In genomic region chr15:11399356-11400067, GRCm38 (mm10) we compare ENCODE assay signal across 8 mouse cellular contexts. TPM values are rescaled to one million over a fixed set of nuclear protein-coding genes. Genes with fewer than 3 reads are reported as not detected.
DNase-seq lines count a peak whose midpoint lies in the region; ATAC-seq and TF ChIP-seq lines count a peak whose summit lies in the region.

Gene Tars (minus strand): TSS chr15:11399665.

- peak within 1 kb of the TSS; percentile 87 for H3K4me2 ChIP-seq in embryonic facial prominence, embryonic 13.5 days
- H3K4me2 ChIP-seq in limb, embryonic 12.5 days = peak within 1 kb of the TSS; percentile 87
- H3K4me2 ChIP-seq in midbrain, embryonic 15.5 days = peak within 1 kb of the TSS; percentile 80

- H3K27ac ChIP-seq in embryonic facial prominence, embryonic 13.5 days = peak within 1 kb of the TSS; percentile 51
- H3K27ac ChIP-seq in kidney, adult 2 months (ENCODE audit: insufficient read depth, low read depth, low read length) = peak within 1 kb of the TSS; percentile 45; the same call in 1 of the 2 replicates
- peak within 1 kb of the TSS; percentile 73; the same call in 1 of the 2 replicates for H3K27ac ChIP-seq in limb, embryonic 12.5 days
- peak within 1 kb of the TSS; percentile 73 for H3K27ac ChIP-seq in midbrain, embryonic 15.5 days
- peak within 1 kb of the TSS; percentile 65 for H3K27ac ChIP-seq in spleen, adult 2 months (ENCODE audit: insufficient read depth, low read length)

- H3K4me3 ChIP-seq in embryonic facial prominence, embryonic 13.5 days = peak within 1 kb of the TSS; percentile 86
- peak within 1 kb of the TSS; percentile 92 for H3K4me3 ChIP-seq in kidney, adult 2 months (ENCODE audit: insufficient read depth, low read depth, low read length)
- peak within 1 kb of the TSS; percentile 82 for H3K4me3 ChIP-seq in limb, embryonic 12.5 days (replicated peaks)
- peak within 1 kb of the TSS; percentile 88 for H3K4me3 ChIP-seq in midbrain, embryonic 15.5 days
- peak within 1 kb of the TSS; percentile 92 for H3K4me3 ChIP-seq in spleen, adult 2 months (ENCODE audit: extremely low read depth, insufficient read depth, insufficient read length)

- WGBS in embryonic facial prominence, embryonic 13.5 days = under 1% methylated on average over 42 of the region's 42 CpGs
- under 1% methylated on average over 42 of the region's 42 CpGs for WGBS in kidney, adult 2 months
- WGBS in limb, embryonic 12.5 days = under 1% methylated on average over 42 of the region's 42 CpGs
- under 1% methylated on average over 42 of the region's 42 CpGs for WGBS in midbrain, embryonic 15.5 days
- 1% methylated on average over 42 of the region's 42 CpGs for WGBS in spleen, adult 2 months

- peaks cover 16% of the 10 kb centered on the region for H3K36me3 ChIP-seq in embryonic facial prominence, embryonic 13.5 days
- no peaks in the 10 kb centered on the region for H3K36me3 ChIP-seq in kidney, adult 2 months (ENCODE audit: control insufficient read depth, insufficient read depth, low read length)
- H3K36me3 ChIP-seq in limb, embryonic 12.5 days = peaks cover 22% of the 10 kb centered on the region
- no peaks in the 10 kb centered on the region for H3K36me3 ChIP-seq in midbrain, embryonic 15.5 days (replicated peaks)
- peaks cover 5% of the 10 kb centered on the region for H3K36me3 ChIP-seq in spleen, adult 2 months (ENCODE audit: control insufficient read depth, insufficient read depth, low read length)

- peak; percentile 17 for TF ChIP-seq POLR2A in kidney, adult 2 months (IDR thresholded peaks at IDR 0.05; ENCODE audit: low read depth, low read length)
- TF ChIP-seq POLR2A in spleen, adult 2 months (IDR thresholded peaks at IDR 0.05; ENCODE audit: low read depth, low read length) = peak; percentile 27

- peak; percentile 100 for ATAC-seq in embryonic facial prominence, embryonic 13.5 days (ENCODE audit: insufficient number of reproducible peaks, insufficient read depth, low FRiP score, low TSS enrichment, low read depth)
- ATAC-seq in limb, embryonic 12.5 days (ENCODE audit: insufficient number of reproducible peaks, insufficient read depth, low FRiP score, low TSS enrichment, low read depth) = peak; percentile 100
- ATAC-seq in midbrain, embryonic 15.5 days (replicated peaks) = peak; percentile 100

- DNase-seq in 3134 (ENCODE audit: extremely low read depth, insufficient read length, low spot score) = peak; percentile 99
- peak; percentile 96 for DNase-seq in adrenal gland, postnatal 36 days
- DNase-seq in heart, adult 18-20 months = peak; percentile 98 to 99
- DNase-seq in kidney, adult 2 months = peak; percentile 100
- peak; percentile 93 to 99 for DNase-seq in spleen, adult 2 months (ENCODE audit: low read depth in 1 of 2, low spot score in 2 of 2)

- no peaks in the 10 kb centered on the region for H3K9me3 ChIP-seq in embryonic facial prominence, embryonic 13.5 days
- H3K9me3 ChIP-seq in limb, embryonic 12.5 days = no peaks in the 10 kb centered on the region
- no peaks in the 10 kb centered on the region for H3K9me3 ChIP-seq in midbrain, embryonic 15.5 days

- peaks cover 2% of the 10 kb centered on the region for H3K27me3 ChIP-seq in embryonic facial prominence, embryonic 13.5 days
- no peaks in the 10 kb centered on the region for H3K27me3 ChIP-seq in kidney, adult 2 months (replicated peaks; ENCODE audit: control insufficient read depth, insufficient read depth, low read length)
- no peaks in the 10 kb centered on the region for H3K27me3 ChIP-seq in limb, embryonic 12.5 days
- H3K27me3 ChIP-seq in midbrain, embryonic 15.5 days (replicated peaks) = 0 out of 2 replicates have a peak, but pooled peaks cover 4% of the 10 kb centered on the region
- H3K27me3 ChIP-seq in spleen, adult 2 months (ENCODE audit: control insufficient read depth, insufficient read depth, low read length) = no peaks in the 10 kb centered on the region

- TF ChIP-seq CTCF in kidney, adult 2 months (conservative IDR thresholded peaks at IDR 0.05; ENCODE audit: insufficient read depth, insufficient read length, low read depth, low read length) = no peak
- TF ChIP-seq CTCF in spleen, adult 2 months (IDR thresholded peaks at IDR 0.05; ENCODE audit: extremely low read depth, insufficient read depth, insufficient read length, insufficient replicate concordance) = no peak

- H3K9ac ChIP-seq in embryonic facial prominence, embryonic 13.5 days = peak within 1 kb of the TSS; percentile 86
- H3K9ac ChIP-seq in limb, embryonic 12.5 days (replicated peaks) = peak within 1 kb of the TSS; percentile 81
- peak within 1 kb of the TSS; percentile 93 for H3K9ac ChIP-seq in midbrain, embryonic 15.5 days

- H3K4me1 ChIP-seq in embryonic facial prominence, embryonic 13.5 days = peaks cover 16% of the 10 kb centered on the region
- H3K4me1 ChIP-seq in kidney, adult 2 months (ENCODE audit: control insufficient read depth, insufficient read depth, low read length) = peaks cover 3% of the 10 kb centered on the region; the same call in 1 of the 2 replicates
- peaks cover 14% of the 10 kb centered on the region for H3K4me1 ChIP-seq in limb, embryonic 12.5 days (replicated peaks)
- H3K4me1 ChIP-seq in midbrain, embryonic 15.5 days = peaks cover 19% of the 10 kb centered on the region
- no peaks in the 10 kb centered on the region for H3K4me1 ChIP-seq in spleen, adult 2 months (ENCODE audit: control insufficient read depth, insufficient read depth, insufficient read length)

RNA-seq across cellular contexts. Expression of gene Tars, which starts in this region (rescaled TPM):
- total RNA-seq in adrenal gland, postnatal 36 days (2021) = 10 to 100 TPM; 52.9 to 54.8 TPM
- polyA plus RNA-seq in embryonic facial prominence, embryonic 13.5 days (2015; fragmentation: Nextera tagmentation; extraction: Ambion mirVana) = 64.0 and 65.1 TPM in 2 replicates
- 10 to 100 TPM; 18.4 to 18.5 TPM for total RNA-seq in heart, adult 18-20 months (2021)
- 10.6 and 12.9 TPM in 2 replicates for polyA plus RNA-seq in kidney, adult 2 months (2012; rRNA removed)
- 75.7 and 76.6 TPM in 2 replicates for polyA plus RNA-seq in limb, embryonic 12.5 days (2016; fragmentation: Nextera tagmentation; extraction: Ambion mirVana)
- polyA plus RNA-seq in midbrain, embryonic 15.5 days (2015; fragmentation: Nextera tagmentation; extraction: Ambion mirVana) = 47.3 and 47.9 TPM in 2 replicates
- 7.1 and 9.2 TPM in 2 replicates for polyA plus RNA-seq in spleen, adult 2 months (2012; rRNA removed)

Comparison
In these comparisons a context has a peak if more than half of its experiments do, and no peak if none do; other contexts are left out.
1. Peak in every context shown above with its lines: DNase-seq, ATAC-seq, H3K4me3 ChIP-seq and H3K27ac ChIP-seq.